Mouse (Mus musculus) forebrain, embryonic 14.5 days (tissue): Measurements from ENCODE around the gene Shcbp1l. TPM values are rescaled to one million over a fixed set of nuclear protein-coding genes. Genes with fewer than 3 reads are reported as not detected.

Experiments used
- ATAC-seq: fragments of 200-750 bp; cut with Nextera tagmentation; 2 replicates; pipeline ENCODE4 v1.8.0; 2017; ENCODE audit warnings: mild to moderate bottlenecking, moderate library complexity
- DNase-seq: peaks from one replicate; pipeline ENCODE4 v3.0.0-alpha.2; 2015; ENCODE audit warnings: low spot score
- H3K27ac ChIP-seq: fragments of 300-500 bp; sonication (generic); 2 replicates; pipeline ENCODE4 v1.5.1; 2014; ENCODE audit warnings: low read depth, mild to moderate bottlenecking, control low read depth, low read length, moderate library complexity
- H3K27me3 ChIP-seq: fragments of 300-500 bp; sonication (generic); replicated peaks from 2 replicates; pipeline ENCODE4 v1.6.1; 2014; ENCODE audit warnings: low read length, control low read depth, mixed read lengths; ENCODE audit not compliant: control insufficient read depth, insufficient read depth
- H3K36me3 ChIP-seq: fragments of 300-500 bp; sonication (generic); 2 replicates; pipeline ENCODE4 v1.6.1; 2014; ENCODE audit warnings: low read length, control low read depth; ENCODE audit not compliant: control insufficient read depth, insufficient read depth
- H3K4me1 ChIP-seq: fragments of 300-500 bp; sonication (generic); 2 replicates; pipeline ENCODE4 v1.6.1; 2014; ENCODE audit warnings: antibody characterized with exemption, low read length, control low read depth; ENCODE audit not compliant: control insufficient read depth, insufficient read depth
- H3K4me2 ChIP-seq: fragments of 300-500 bp; sonication (generic); 2 replicates; pipeline ENCODE4 v1.6.1; 2014; ENCODE audit warnings: mild to moderate bottlenecking, control low read depth, low read length
- H3K4me3 ChIP-seq: fragments of 300-500 bp; sonication (generic); 2 replicates; pipeline ENCODE4 v1.5.1; 2014; ENCODE audit warnings: low read depth, low read length, control low read depth
- H3K9ac ChIP-seq: fragments of 300-500 bp; sonication (generic); 2 replicates; pipeline ENCODE4 v1.6.1; 2014; ENCODE audit warnings: mild to moderate bottlenecking, low read length, control low read depth, moderate library complexity
- H3K9me3 ChIP-seq: fragments of 300-500 bp; sonication (generic); replicated peaks from 2 replicates; pipeline ENCODE4 v1.6.1; 2016; ENCODE audit warnings: low read length, control low read depth, mixed read lengths; ENCODE audit not compliant: control insufficient read depth
- WGBS: fragments of 180-500 bp; shearing (Covaris S2); extraction: QIAGEN DNeasy Blood & Tissue Kit; methylation state at CpG from one replicate; pipeline ENCODE4 v1.1.7; 2014; 5-methylcytosine and 5-hydroxymethylcytosine counted together
- polyA plus RNA-seq: library from polyadenylated mRNA; unstranded; fragments of >200 nt; fragmentation: Nextera tagmentation; extraction: Ambion mirVana; gene quantifications from 2 replicates; pipeline ENCODE4 v1.2.1, GENCODE M21; 2014

Shcbp1l gene
- polyA plus RNA-seq, 1 experiment from 2014 or later, result 0.15 TPM

- no peak for ATAC-seq
- no peak for DNase-seq
- Histone ChIP-seq H3K9ac (no peak overlapping the region), H3K36me3 (no peaks in the 10 kb centered on the region), H3K27me3 (no peaks in the 10 kb centered on the region), H3K27ac (no peak overlapping the region), H3K9me3 (no peaks in the 10 kb centered on the region), H3K4me1 (peaks cover 17% of the 10 kb centered on the region), H3K4me2 (no peak overlapping the region), H3K4me3 (no peak overlapping the region)
- WGBS, result 46% methylated on average over 2 of the region's 2 CpGs
Measured at GRCm38 (mm10) chr1:153489540-153489939, 64.6 kb downstream of the Shcbp1l start.

- Histone ChIP-seq H3K9me3 (no peaks in the 10 kb centered on the region), H3K27ac (no peak overlapping the region), H3K27me3 (no peaks in the 10 kb centered on the region), H3K4me1 (peaks cover 13% of the 10 kb centered on the region), H3K4me3 (no peak overlapping the region), H3K9ac (no peak overlapping the region), H3K36me3 (no peaks in the 10 kb centered on the region), H3K4me2 (no peak overlapping the region)
- 92% methylated on average over 4 of the region's 4 CpGs for WGBS
- no peak for DNase-seq
- ATAC-seq, result no peak
Measured at GRCm38 (mm10) chr1:153489963-153490362, 65.0 kb downstream of the Shcbp1l start.

- WGBS, result 91% methylated on average over 2 of the region's 2 CpGs
- Histone ChIP-seq H3K36me3 (no peaks in the 10 kb centered on the region), H3K4me3 (no peak overlapping the region), H3K4me1 (no peaks in the 10 kb centered on the region; the same call in 1 of the 2 replicates), H3K9me3 (no peaks in the 10 kb centered on the region), H3K4me2 (no peak overlapping the region), H3K27ac (no peak overlapping the region), H3K27me3 (no peaks in the 10 kb centered on the region), H3K9ac (no peak overlapping the region)
- DNase-seq (no peak), ATAC-seq (no peak)
Measured at GRCm38 (mm10) chr1:153491345-153491744, 66.4 kb downstream of the Shcbp1l start.

GRCm38 (mm10) chr1:153491822-153492221 lies 66.9 kb downstream of the Shcbp1l start:
- Histone ChIP-seq H3K9ac (no peak overlapping the region), H3K27ac (no peak overlapping the region), H3K36me3 (no peaks in the 10 kb centered on the region), H3K4me2 (no peak overlapping the region), H3K4me3 (no peak overlapping the region), H3K27me3 (no peaks in the 10 kb centered on the region), H3K4me1 (no peaks in the 10 kb centered on the region), H3K9me3 (no peaks in the 10 kb centered on the region)
- DNase-seq (no peak), ATAC-seq (no peak)
- 91% methylated on average over 1 of the region's 1 CpGs for WGBS

- Histone ChIP-seq H3K4me2 (no peak overlapping the region), H3K27me3 (no peaks in the 10 kb centered on the region), H3K36me3 (no peaks in the 10 kb centered on the region), H3K4me1 (no peaks in the 10 kb centered on the region), H3K27ac (no peak overlapping the region), H3K9ac (no peak overlapping the region), H3K9me3 (no peaks in the 10 kb centered on the region), H3K4me3 (no peak overlapping the region)
- DNase-seq, result no peak
- no peak for ATAC-seq
- 22% methylated on average over 4 of the region's 4 CpGs for WGBS
Measured at GRCm38 (mm10) chr1:153493338-153493737, 68.4 kb downstream of the Shcbp1l start.

- 31% methylated on average over 6 of the region's 6 CpGs for WGBS
Measured at GRCm38 (mm10) chr1:153493931-153494330, 69.0 kb downstream of the Shcbp1l start.

GRCm38 (mm10) chr1:153496030-153496429 lies 71.1 kb downstream of the Shcbp1l start:
- DNase-seq, result no peak
- 81% methylated on average over 3 of the region's 3 CpGs for WGBS
- no peaks in the 10 kb centered on the region for H3K9me3 ChIP-seq

More at GRCm38 (mm10) chr1:153493931-153494330, 69.0 kb downstream of the Shcbp1l start:
- no peak overlapping the region for H3K27ac ChIP-seq
- no peaks in the 10 kb centered on the region for H3K36me3 ChIP-seq
- H3K9ac ChIP-seq, result no peak overlapping the region
- no peak for DNase-seq
- no peaks in the 10 kb centered on the region for H3K9me3 ChIP-seq
- H3K4me3 ChIP-seq, result no peak overlapping the region
- no peaks in the 10 kb centered on the region for H3K4me1 ChIP-seq
- H3K27me3 ChIP-seq, result no peaks in the 10 kb centered on the region
- ATAC-seq, result no peak
- H3K4me2 ChIP-seq, result no peak overlapping the region

GRCm38 (mm10) chr1:153500030-153500429 lies 75.1 kb downstream of the Shcbp1l start:
- Histone ChIP-seq H3K4me3 (no peak overlapping the region), H3K4me2 (no peak overlapping the region), H3K36me3 (no peaks in the 10 kb centered on the region), H3K27me3 (no peaks in the 10 kb centered on the region), H3K9ac (no peak overlapping the region), H3K9me3 (no peaks in the 10 kb centered on the region), H3K27ac (no peak overlapping the region), H3K4me1 (no peaks in the 10 kb centered on the region)
- WGBS, result 89% methylated on average over 9 of the region's 9 CpGs
- DNase-seq, result no peak
- no peak for ATAC-seq

More at GRCm38 (mm10) chr1:153496030-153496429, 71.1 kb downstream of the Shcbp1l start:
- H3K4me3 ChIP-seq, result no peak overlapping the region
- no peak overlapping the region for H3K4me2 ChIP-seq
- no peak for ATAC-seq
- no peaks in the 10 kb centered on the region for H3K27me3 ChIP-seq
- no peaks in the 10 kb centered on the region for H3K4me1 ChIP-seq
- no peak overlapping the region for H3K27ac ChIP-seq
- no peaks in the 10 kb centered on the region for H3K36me3 ChIP-seq
- no peak overlapping the region for H3K9ac ChIP-seq

- Histone ChIP-seq H3K4me2 (no peak overlapping the region), H3K36me3 (no peaks in the 10 kb centered on the region), H3K9me3 (no peaks in the 10 kb centered on the region), H3K27ac (no peak overlapping the region), H3K4me1 (no peaks in the 10 kb centered on the region), H3K4me3 (no peak overlapping the region), H3K9ac (no peak overlapping the region), H3K27me3 (no peaks in the 10 kb centered on the region)
- ATAC-seq, result no peak
- 68% methylated on average over 5 of the region's 5 CpGs for WGBS
- DNase-seq, result no peak
Measured at GRCm38 (mm10) chr1:153501644-153502321, 76.8 kb downstream of the Shcbp1l start.
